Mouse (Mus musculus) heart, adult 2 months (tissue): Measurements from ENCODE around the gene Slitrk5.

ENCODE experiments used
- CTCF ChIP-seq: fragments of 200-600 bp; IDR thresholded peaks from 2 replicates; pipeline ENCODE4 v1.8.1; 2022; ENCODE audit warnings: antibody characterized with exemption, mild to moderate bottlenecking, moderate library complexity
- EP300 ChIP-seq: fragments of 200-500 bp; IDR thresholded peaks from 2 replicates; pipeline ENCODE4 v1.6.1; 2011; ENCODE audit warnings: low read depth, low read length, control low read depth; ENCODE audit not compliant: insufficient read depth
- POLR2A ChIP-seq: fragments of 200-500 bp; IDR thresholded peaks from 2 replicates; pipeline ENCODE4 v1.6.1; 2011; ENCODE audit warnings: mild to moderate bottlenecking, low read depth, low read length, control low read depth; ENCODE audit not compliant: insufficient read depth

- TF ChIP-seq POLR2A (no peak), CTCF (no peak), EP300 (no peak)
Observed at GRCm38 (mm10) chr14:111729833-111730232, 54.9 kb downstream of the Slitrk5 start.
